Mouse (Mus musculus) gastrocnemius, postnatal 14 days (tissue): ENCODE measurements around the gene Yap1. TPM values are rescaled to one million over a fixed set of nuclear protein-coding genes. Genes with fewer than 3 reads are reported as not detected.

ENCODE experiments used
- DNase-seq: peaks from one replicate; pipeline ENCODE4 v3.0.0; 2021; ENCODE audit warnings: mixed read lengths
- intact Hi-C: fragments of 180-260 bp; cut with DNase I; formaldehyde crosslinking; loops from one replicate; pipeline ENCODE4 v1.15.1; 2025; ENCODE audit warnings: low total_unique reads
- total RNA-seq, 2 experiments: library from RNA; stranded (reverse); gene quantifications; 2 replicates each; pipeline ENCODE4 v1.2.3; 2021

The Yap1 gene
- total RNA-seq, 2 experiments from 2014 or later: 47.4 to 49.0 TPM

GRCm38 (mm10) chr9:7979153-7979916 is 25.1 kb downstream of the Yap1 start:
- no peak for DNase-seq

GRCm38 (mm10) chr9:7978502-7978901 is 25.9 kb downstream of the Yap1 start:
- intact Hi-C loops: no loop called here
- no peak for DNase-seq

More at GRCm38 (mm10) chr9:7979153-7979916, 25.1 kb downstream of the Yap1 start:
- intact Hi-C loops: no loop called here

- intact Hi-C loops: no loop called here
- DNase-seq: no peak
These were observed 26.8 kb downstream of the Yap1 start for GRCm38 (mm10) chr9:7977587-7977986.

- intact Hi-C loops: no loop called here
These were observed 32.4 kb downstream of the Yap1 start for GRCm38 (mm10) chr9:7971993-7972392.

GRCm38 (mm10) chr9:7967980-7968379 is 36.4 kb downstream of the Yap1 start:
- no peak for DNase-seq
- intact Hi-C loops: no loop called here

More at GRCm38 (mm10) chr9:7971993-7972392, 32.4 kb downstream of the Yap1 start:
- DNase-seq: no peak

- intact Hi-C loops: no loop called here
- no peak for DNase-seq
These were observed 38.8 kb downstream of the Yap1 start for GRCm38 (mm10) chr9:7965590-7965989.

GRCm38 (mm10) chr9:7963867-7964266 is 40.5 kb downstream of the Yap1 start:
- intact Hi-C loops: no loop called here
- no peak for DNase-seq

GRCm38 (mm10) chr9:7962915-7963314 is 41.5 kb downstream of the Yap1 start:
- intact Hi-C loops: no loop called here
- no peak for DNase-seq

GRCm38 (mm10) chr9:7961366-7962160 is 42.8 kb downstream of the Yap1 start:
- intact Hi-C loops: no loop called here

GRCm38 (mm10) chr9:7960382-7960781 is 44.0 kb downstream of the Yap1 start:
- peak; percentile 62 for DNase-seq
- intact Hi-C loops: no loop called here

More at GRCm38 (mm10) chr9:7961366-7962160, 42.8 kb downstream of the Yap1 start:
- DNase-seq: peak; percentile 21

- intact Hi-C loops: no loop called here
- DNase-seq: no peak
These were observed 45.1 kb downstream of the Yap1 start for GRCm38 (mm10) chr9:7959301-7959700.

GRCm38 (mm10) chr9:7958025-7958593 is 46.3 kb downstream of the Yap1 start:
- DNase-seq: no peak
- intact Hi-C loops: no loop called here

GRCm38 (mm10) chr9:7957407-7957806 is 47.0 kb downstream of the Yap1 start:
- DNase-seq: no peak
- intact Hi-C loops: no loop called here

- no peak for DNase-seq
- intact Hi-C loops: no loop called here
These were observed 48.0 kb downstream of the Yap1 start for GRCm38 (mm10) chr9:7956400-7956799.

GRCm38 (mm10) chr9:7952886-7953285 is 51.5 kb downstream of the Yap1 start:
- intact Hi-C loops: no loop called here
- no peak for DNase-seq

GRCm38 (mm10) chr9:7950211-7950644 is 54.2 kb downstream of the Yap1 start:
- no peak for DNase-seq
- intact Hi-C loops: no loop called here

GRCm38 (mm10) chr9:7947946-7948345 is 56.5 kb downstream of the Yap1 start:
- DNase-seq: no peak
- intact Hi-C loops: no loop called here

- no peak for DNase-seq
- intact Hi-C loops: no loop called here
These were observed 60.5 kb downstream of the Yap1 start for GRCm38 (mm10) chr9:7943796-7944462.

GRCm38 (mm10) chr9:7942701-7943100 is 61.7 kb downstream of the Yap1 start:
- intact Hi-C loops: no loop called here
- DNase-seq: no peak

GRCm38 (mm10) chr9:7940075-7940474 is 64.3 kb downstream of the Yap1 start:
- DNase-seq: no peak
- intact Hi-C loops: no loop called here
